Mouse (Mus musculus) hindbrain, embryonic 14.5 days (tissue): Measurements from ENCODE around the gene Lgalsl. TPM values are rescaled to one million over a fixed set of nuclear protein-coding genes. Genes with fewer than 3 reads are reported as not detected.

ENCODE experiments used
- ATAC-seq: fragments of 200-750 bp; cut with Nextera tagmentation; 2 replicates; pipeline ENCODE4 v1.8.0; 2017; ENCODE audit warnings: moderate number of reproducible peaks, mild to moderate bottlenecking, moderate TSS enrichment, moderate library complexity; ENCODE audit not compliant: low FRiP score
- DNase-seq: peaks from one replicate; pipeline ENCODE4 v3.0.0-alpha.2; 2015; ENCODE audit warnings: low spot score
- H3K27ac ChIP-seq: fragments of 300-500 bp; sonication (generic); 2 replicates; pipeline ENCODE4 v1.5.1; 2014; ENCODE audit warnings: mild to moderate bottlenecking, moderate library complexity
- H3K27me3 ChIP-seq: fragments of 300-500 bp; sonication (generic); 2 replicates; pipeline ENCODE4 v1.6.1; 2014; ENCODE audit warnings: mild to moderate bottlenecking, low read length, mixed read lengths; ENCODE audit not compliant: control insufficient read depth, insufficient read depth
- H3K36me3 ChIP-seq: fragments of 300-500 bp; sonication (generic); replicated peaks from 2 replicates; pipeline ENCODE4 v1.6.1; 2014; ENCODE audit not compliant: control insufficient read depth, insufficient read depth
- H3K4me1 ChIP-seq: fragments of 300-500 bp; sonication (generic); replicated peaks from 2 replicates; pipeline ENCODE4 v1.6.1; 2014; ENCODE audit warnings: antibody characterized with exemption, low read length, mixed read lengths; ENCODE audit not compliant: control insufficient read depth, insufficient read depth
- H3K4me2 ChIP-seq: fragments of 300-500 bp; sonication (generic); replicated peaks from 2 replicates; pipeline ENCODE4 v1.6.1; 2014; ENCODE audit warnings: mild to moderate bottlenecking, moderate library complexity
- H3K4me3 ChIP-seq: fragments of 300-500 bp; sonication (generic); replicated peaks from 2 replicates; pipeline ENCODE4 v1.5.1; 2014; ENCODE audit warnings: mild to moderate bottlenecking, low read length
- H3K9ac ChIP-seq: fragments of 300-500 bp; sonication (generic); 2 replicates; pipeline ENCODE4 v1.6.1; 2014
- H3K9me3 ChIP-seq: fragments of 300-500 bp; sonication (generic); 2 replicates; pipeline ENCODE4 v1.6.1; 2016; ENCODE audit warnings: low read length; ENCODE audit not compliant: control insufficient read depth
- WGBS: fragments of 180-500 bp; shearing (Covaris S2); extraction: QIAGEN DNeasy Blood & Tissue Kit; methylation state at CpG from one replicate; pipeline ENCODE4 v1.1.7; 2014; 5-methylcytosine and 5-hydroxymethylcytosine counted together
- polyA plus RNA-seq: library from polyadenylated mRNA; unstranded; fragments of >200 nt; fragmentation: Nextera tagmentation; extraction: Ambion mirVana; gene quantifications from 2 replicates; pipeline ENCODE4 v1.2.1, GENCODE M21; 2014

Gene Lgalsl
- polyA plus RNA-seq, 1 experiment from 2014 or later: 62.6 TPM

- Histone ChIP-seq H3K4me3 (peak overlapping the region; percentile 92), H3K27ac (peak overlapping the region; percentile 94), H3K4me1 (peaks cover 17% of the 10 kb centered on the region), H3K9me3 (no peaks in the 10 kb centered on the region), H3K27me3 (no peaks in the 10 kb centered on the region), H3K36me3 (peaks cover 20% of the 10 kb centered on the region), H3K9ac (peak overlapping the region; percentile 96), H3K4me2 (peak overlapping the region; percentile 70)
- peak; percentile 7; the same call in 1 of the 2 replicates for ATAC-seq
- peak; percentile 54 for DNase-seq
- WGBS: 11% methylated on average over 11 of the region's 11 CpGs
Measured at GRCm38 (mm10) chr11:20831600-20832137, 813 bp upstream of the Lgalsl start.

DNA sequence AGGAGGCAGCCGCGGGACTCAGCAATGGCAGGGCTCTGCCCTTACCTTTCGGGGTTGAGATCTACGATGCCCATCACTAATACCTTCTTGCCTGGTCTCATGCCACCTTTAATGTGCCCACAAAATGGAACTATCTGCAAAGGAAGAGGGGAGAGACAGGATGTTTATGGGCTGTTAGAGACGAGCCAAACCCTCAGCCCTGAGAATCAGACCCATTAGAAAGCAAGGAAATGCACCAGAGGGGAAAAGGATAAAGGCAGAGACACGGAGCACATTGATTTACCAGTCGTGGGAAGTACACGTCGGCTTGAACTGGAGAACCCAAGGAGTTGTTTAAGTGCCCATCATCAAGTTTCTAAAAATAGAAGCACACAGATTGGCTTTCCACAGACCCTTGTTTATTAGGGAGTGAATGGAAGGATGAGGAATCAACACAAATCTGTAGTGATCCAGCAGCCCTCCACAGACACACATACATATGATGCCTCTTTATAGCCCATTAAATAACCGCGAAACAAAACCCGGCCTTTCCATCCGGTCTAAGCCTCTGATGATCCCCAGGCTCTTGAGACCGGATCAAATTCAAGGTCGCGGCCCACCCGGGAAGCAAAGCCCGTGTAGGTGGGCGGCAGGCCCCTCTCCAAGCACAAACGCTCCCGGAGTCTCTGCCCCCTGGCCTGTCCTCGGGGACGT lies 717 bp downstream of the Lgalsl start:
- Histone ChIP-seq H3K9me3 (no peaks in the 10 kb centered on the region), H3K4me1 (peaks cover 17% of the 10 kb centered on the region), H3K4me3 (peak overlapping the region; percentile 92), H3K27ac (peak overlapping the region; percentile 94), H3K36me3 (peaks cover 31% of the 10 kb centered on the region), H3K4me2 (peak overlapping the region; percentile 70), H3K27me3 (no peaks in the 10 kb centered on the region), H3K9ac (peak overlapping the region; percentile 96)
- 14% methylated on average over 23 of the region's 23 CpGs for WGBS
- peak; percentile 26 for ATAC-seq
- peak; percentile 55 for DNase-seq

DNA sequence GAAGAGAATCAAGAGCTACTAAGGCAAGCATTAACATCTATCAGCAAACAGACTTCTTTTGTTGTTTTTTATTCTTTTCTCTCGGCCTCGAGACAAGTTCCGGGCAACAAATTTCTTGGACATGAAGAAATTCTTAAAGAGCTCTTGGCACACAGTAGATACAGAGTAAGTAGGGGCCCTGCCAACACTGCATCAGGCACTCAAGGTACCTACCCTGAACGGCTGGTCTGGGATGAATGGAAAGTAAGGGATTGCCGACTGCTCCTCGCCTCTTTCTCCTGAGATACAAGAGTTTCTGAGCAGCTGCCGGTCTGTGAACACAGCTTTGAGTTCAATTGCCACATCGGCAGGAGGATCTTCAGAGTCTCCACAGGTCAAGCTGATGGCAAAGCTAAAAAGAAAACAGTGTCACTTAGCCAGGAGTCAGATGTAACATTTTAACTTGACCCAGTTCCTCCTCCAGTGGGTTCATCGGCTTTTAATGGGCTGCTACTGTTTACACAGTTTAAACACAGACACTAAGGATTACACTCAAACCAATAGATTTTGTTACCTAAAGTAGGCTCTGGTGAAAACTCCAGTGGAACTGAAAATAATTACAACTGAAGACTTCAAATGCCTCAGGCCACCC lies 1.7 kb downstream of the Lgalsl start:
- Histone ChIP-seq H3K9me3 (no peaks in the 10 kb centered on the region), H3K4me1 (peaks cover 17% of the 10 kb centered on the region), H3K27ac (no peak overlapping the region), H3K36me3 (peaks cover 40% of the 10 kb centered on the region), H3K4me2 (peak overlapping the region; percentile 70), H3K27me3 (no peaks in the 10 kb centered on the region), H3K9ac (0 out of 2 replicates have a peak overlapping the region, but pooled peaks have one; percentile 2), H3K4me3 (peak overlapping the region; percentile 92; the same call in 1 of the 2 replicates)
- DNase-seq: no peak
- ATAC-seq: no peak
- WGBS: 55% methylated on average over 9 of the region's 9 CpGs

- H3K36me3 ChIP-seq: peaks cover 47% of the 10 kb centered on the region
- no peak for ATAC-seq
- no peaks in the 10 kb centered on the region for H3K9me3 ChIP-seq
- H3K27ac ChIP-seq: no peak overlapping the region
- no peak overlapping the region for H3K9ac ChIP-seq
- no peak overlapping the region for H3K4me2 ChIP-seq
- H3K4me3 ChIP-seq: no peak overlapping the region
- peaks cover 5% of the 10 kb centered on the region; the same call in 1 of the 2 replicates for H3K4me1 ChIP-seq
- WGBS: 57% methylated on average over 2 of the region's 2 CpGs
- H3K27me3 ChIP-seq: no peaks in the 10 kb centered on the region
- no peak for DNase-seq
Measured at GRCm38 (mm10) chr11:20823961-20824360, 6.9 kb downstream of the Lgalsl start.

GRCm38 (mm10) chr11:20823301-20823700 lies 7.6 kb downstream of the Lgalsl start:
- ATAC-seq: no peak

GRCm38 (mm10) chr11:20821351-20821750 lies 9.5 kb downstream of the Lgalsl start:
- Histone ChIP-seq H3K4me3 (no peak overlapping the region), H3K27ac (no peak overlapping the region), H3K4me2 (no peak overlapping the region), H3K4me1 (no peaks in the 10 kb centered on the region), H3K27me3 (no peaks in the 10 kb centered on the region), H3K9me3 (no peaks in the 10 kb centered on the region), H3K9ac (no peak overlapping the region), H3K36me3 (peaks cover 24% of the 10 kb centered on the region)
- ATAC-seq: no peak
- DNase-seq: no peak
- 89% methylated on average over 7 of the region's 7 CpGs for WGBS

More at GRCm38 (mm10) chr11:20823301-20823700, 7.6 kb downstream of the Lgalsl start:
- DNase-seq: no peak
- Histone ChIP-seq H3K4me2 (no peak overlapping the region), H3K9me3 (no peaks in the 10 kb centered on the region), H3K36me3 (peaks cover 43% of the 10 kb centered on the region), H3K4me3 (no peak overlapping the region), H3K4me1 (no peaks in the 10 kb centered on the region), H3K27ac (no peak overlapping the region), H3K9ac (no peak overlapping the region), H3K27me3 (no peaks in the 10 kb centered on the region)
- 95% methylated on average over 2 of the region's 2 CpGs for WGBS

DNA sequence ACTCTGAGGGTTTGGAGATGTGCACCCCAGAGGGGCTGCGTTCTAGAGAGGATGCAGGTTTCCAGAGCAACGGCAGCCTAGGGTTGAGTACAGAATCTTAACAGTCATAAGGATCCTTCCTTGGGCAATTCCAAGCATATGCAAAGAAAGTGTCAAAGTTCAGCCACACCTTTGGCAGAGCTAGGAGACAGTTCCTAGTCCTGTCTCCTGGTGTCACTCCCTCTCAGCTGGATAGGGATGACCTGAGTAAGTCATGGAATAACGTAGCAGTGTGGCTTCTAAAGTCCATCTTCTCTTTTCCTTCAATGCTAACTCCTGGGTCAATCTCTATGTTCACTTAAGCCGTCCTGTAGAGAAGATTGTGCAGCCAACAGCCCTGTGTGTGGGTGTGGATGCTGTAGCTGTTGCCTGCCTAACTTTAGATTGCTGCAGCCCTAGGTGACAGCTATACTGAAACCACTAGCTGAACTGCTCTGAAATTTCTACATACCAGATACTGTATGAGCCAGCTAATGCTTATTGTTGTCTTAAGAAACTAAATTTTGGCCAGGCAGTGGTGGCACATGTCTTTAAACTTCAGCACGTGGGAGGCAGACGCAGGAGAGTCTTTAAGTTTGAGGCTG lies 16.8 kb downstream of the Lgalsl start:
- WGBS: 90% methylated on average over 6 of the region's 6 CpGs

GRCm38 (mm10) chr11:20812153-20812887 lies 18.5 kb downstream of the Lgalsl start:
- Histone ChIP-seq H3K4me2 (no peak overlapping the region), H3K9ac (no peak overlapping the region), H3K27ac (no peak overlapping the region), H3K36me3 (no peaks in the 10 kb centered on the region), H3K9me3 (no peaks in the 10 kb centered on the region), H3K4me3 (no peak overlapping the region), H3K4me1 (no peaks in the 10 kb centered on the region), H3K27me3 (no peaks in the 10 kb centered on the region)
- ATAC-seq (no peak), DNase-seq (no peak)
- 74% methylated on average over 5 of the region's 5 CpGs for WGBS

More for the DNA sequence above, 16.8 kb downstream of the Lgalsl start:
- no peak overlapping the region for H3K4me3 ChIP-seq
- no peak overlapping the region for H3K9ac ChIP-seq
- ATAC-seq (no peak), DNase-seq (no peak)
- H3K27ac ChIP-seq: no peak overlapping the region
- H3K36me3 ChIP-seq: no peaks in the 10 kb centered on the region
- H3K9me3 ChIP-seq: no peaks in the 10 kb centered on the region
- H3K4me1 ChIP-seq: no peaks in the 10 kb centered on the region
- H3K4me2 ChIP-seq: no peak overlapping the region
- H3K27me3 ChIP-seq: no peaks in the 10 kb centered on the region
